Mouse (Mus musculus): Measurements from ENCODE around the gene Sars. TPM values are rescaled to one million over a fixed set of nuclear protein-coding genes. Genes with fewer than 3 reads are reported as not detected.

Sars gene
- polyA plus RNA-seq, 1 experiment from 2014 or later = 196 TPM

- Histone ChIP-seq H3K4me3 (ENCODE audit: low read depth, low read length) (peak overlapping the region; percentile 54), H3K9ac (ENCODE audit: low read length) (peak overlapping the region; percentile 71), H3K4me1 (ENCODE audit: control insufficient read depth, insufficient read depth, low read length) (peaks cover 19% of the 10 kb centered on the region), H3K36me3 (ENCODE audit: control insufficient read depth, insufficient read depth, low read length) (no peaks in the 10 kb centered on the region), H3K27ac (ENCODE audit: low read depth, low read length) (no peak overlapping the region), H3K4me2 (peak overlapping the region; percentile 82), H3K27me3 (ENCODE audit: control insufficient read depth, insufficient read depth, low read length) (no peaks in the 10 kb centered on the region), H3K9me3 (ENCODE audit: control insufficient read depth, low read length) (no peaks in the 10 kb centered on the region)
- 51% methylated on average over 2 of the region's 2 CpGs for WGBS
- no peak for DNase-seq (ENCODE audit: low spot score, missing footprints)
- no peak for ATAC-seq (ENCODE audit: low FRiP score)
Observed at GRCm38 (mm10) chr3:108384425-108384824, 60.6 kb downstream of the Sars start.

GRCm38 (mm10) chr3:108383485-108384354, 61.3 kb downstream of the Sars start, which contains the start of gene Psrc1:
Psrc1 (plus strand) TSS chr3:108383839.
- Histone ChIP-seq H3K4me3 (ENCODE audit: low read depth, low read length) (peak within 1 kb of the TSS; percentile 54), H3K9ac (ENCODE audit: low read length) (peak within 1 kb of the TSS; percentile 71), H3K36me3 (ENCODE audit: control insufficient read depth, insufficient read depth, low read length) (no peaks in the 10 kb centered on the region), H3K9me3 (ENCODE audit: control insufficient read depth, low read length) (no peaks in the 10 kb centered on the region), H3K27me3 (ENCODE audit: control insufficient read depth, insufficient read depth, low read length) (no peaks in the 10 kb centered on the region), H3K27ac (ENCODE audit: low read depth, low read length) (peak within 1 kb of the TSS; percentile 71), H3K4me2 (peak within 1 kb of the TSS; percentile 82), H3K4me1 (ENCODE audit: control insufficient read depth, insufficient read depth, low read length) (peaks cover 19% of the 10 kb centered on the region)
- DNase-seq (ENCODE audit: low spot score, missing footprints) = peak; percentile 98
- 1% methylated on average over 44 of the region's 44 CpGs for WGBS
- ATAC-seq (ENCODE audit: low FRiP score) = peak; percentile 92

GRCm38 (mm10) chr3:108381945-108382875, 62.8 kb downstream of the Sars start:
- Histone ChIP-seq H3K4me3 (ENCODE audit: low read depth, low read length) (peak overlapping the region; percentile 54; the same call in 1 of the 2 replicates), H3K4me1 (ENCODE audit: control insufficient read depth, insufficient read depth, low read length) (peaks cover 19% of the 10 kb centered on the region), H3K36me3 (ENCODE audit: control insufficient read depth, insufficient read depth, low read length) (no peaks in the 10 kb centered on the region)

GRCm38 (mm10) chr3:108380695-108381094, 64.3 kb downstream of the Sars start:
- Histone ChIP-seq H3K27me3 (ENCODE audit: control insufficient read depth, insufficient read depth, low read length) (no peaks in the 10 kb centered on the region), H3K9ac (ENCODE audit: low read length) (no peak overlapping the region), H3K27ac (ENCODE audit: low read depth, low read length) (no peak overlapping the region), H3K4me1 (ENCODE audit: control insufficient read depth, insufficient read depth, low read length) (peaks cover 19% of the 10 kb centered on the region), H3K4me3 (ENCODE audit: low read depth, low read length) (no peak overlapping the region), H3K9me3 (ENCODE audit: control insufficient read depth, low read length) (no peaks in the 10 kb centered on the region), H3K4me2 (no peak overlapping the region), H3K36me3 (ENCODE audit: control insufficient read depth, insufficient read depth, low read length) (no peaks in the 10 kb centered on the region)
- WGBS = 77% methylated on average over 6 of the region's 6 CpGs
- DNase-seq (ENCODE audit: low spot score, missing footprints) (no peak), ATAC-seq (ENCODE audit: low FRiP score) (no peak)

More at GRCm38 (mm10) chr3:108381945-108382875, 62.8 kb downstream of the Sars start:
- no peak overlapping the region for H3K27ac ChIP-seq (ENCODE audit: low read depth, low read length)
- no peaks in the 10 kb centered on the region for H3K9me3 ChIP-seq (ENCODE audit: control insufficient read depth, low read length)
- H3K27me3 ChIP-seq (ENCODE audit: control insufficient read depth, insufficient read depth, low read length) = no peaks in the 10 kb centered on the region
- DNase-seq (ENCODE audit: low spot score, missing footprints) (no peak), ATAC-seq (ENCODE audit: low FRiP score) (no peak)
- H3K4me2 ChIP-seq = no peak overlapping the region
- no peak overlapping the region for H3K9ac ChIP-seq (ENCODE audit: low read length)
- 83% methylated on average over 14 of the region's 14 CpGs for WGBS

- H3K4me2 ChIP-seq = no peak overlapping the region
- H3K27me3 ChIP-seq (ENCODE audit: control insufficient read depth, insufficient read depth, low read length) = no peaks in the 10 kb centered on the region
- WGBS = 80% methylated on average over 7 of the region's 7 CpGs
- no peaks in the 10 kb centered on the region for H3K36me3 ChIP-seq (ENCODE audit: control insufficient read depth, insufficient read depth, low read length)
- H3K4me1 ChIP-seq (ENCODE audit: control insufficient read depth, insufficient read depth, low read length) = peaks cover 9% of the 10 kb centered on the region
- ATAC-seq (ENCODE audit: low FRiP score) (no peak), DNase-seq (ENCODE audit: low spot score, missing footprints) (no peak)
- no peaks in the 10 kb centered on the region for H3K9me3 ChIP-seq (ENCODE audit: control insufficient read depth, low read length)
- no peak overlapping the region for H3K9ac ChIP-seq (ENCODE audit: low read length)
- H3K27ac ChIP-seq (ENCODE audit: low read depth, low read length) = no peak overlapping the region
- no peak overlapping the region for H3K4me3 ChIP-seq (ENCODE audit: low read depth, low read length)
Observed at GRCm38 (mm10) chr3:108378875-108379663, 65.9 kb downstream of the Sars start.

Other genes starting within 250 kb of the Sars start
- 2.3 and 3.0 TPM in 2 replicates for gene Cyb561d1, start 244.0 kb downstream of the Sars start, polyA plus RNA-seq (2014; fragmentation: Nextera tagmentation; extraction: Ambion mirVana)
- gene Atxn7l2, start 234.3 kb downstream of the Sars start, polyA plus RNA-seq (2014; fragmentation: Nextera tagmentation; extraction: Ambion mirVana) = 16.9 and 18.3 TPM in 2 replicates
- gene Sypl2, start 218.6 kb downstream of the Sars start, polyA plus RNA-seq (2014; fragmentation: Nextera tagmentation; extraction: Ambion mirVana) = 0.93 and 1.3 TPM in 2 replicates
- 274 and 295 TPM in 2 replicates for gene Psma5, start 188.3 kb downstream of the Sars start, polyA plus RNA-seq (2014; fragmentation: Nextera tagmentation; extraction: Ambion mirVana)
- gene Sort1, start 161.1 kb downstream of the Sars start, polyA plus RNA-seq (2014; fragmentation: Nextera tagmentation; extraction: Ambion mirVana) = 27.0 and 27.1 TPM in 2 replicates
- 0.12 TPM in 1 of 2 replicates, not detected in the other for gene Mybphl, start 80.3 kb downstream of the Sars start, polyA plus RNA-seq (2014; fragmentation: Nextera tagmentation; extraction: Ambion mirVana)
- 59.3 and 68.1 TPM in 2 replicates for gene Psrc1, start 61.4 kb downstream of the Sars start, polyA plus RNA-seq (2014; fragmentation: Nextera tagmentation; extraction: Ambion mirVana)
- 61.9 and 65.2 TPM in 2 replicates for gene Celsr2, start 29.7 kb downstream of the Sars start, polyA plus RNA-seq (2014; fragmentation: Nextera tagmentation; extraction: Ambion mirVana)
- gene 1700013F07Rik, start 88.9 kb upstream of the Sars start, polyA plus RNA-seq (2014; fragmentation: Nextera tagmentation; extraction: Ambion mirVana) = 0.51 and 0.72 TPM in 2 replicates
- gene 5330417C22Rik, start 91.3 kb upstream of the Sars start, polyA plus RNA-seq (2014; fragmentation: Nextera tagmentation; extraction: Ambion mirVana) = 2.7 and 2.9 TPM in 2 replicates
- gene Tmem167b, start 117.3 kb upstream of the Sars start, polyA plus RNA-seq (2014; fragmentation: Nextera tagmentation; extraction: Ambion mirVana) = 57.2 and 66.8 TPM in 2 replicates
- gene Taf13, start 126.5 kb upstream of the Sars start, polyA plus RNA-seq (2014; fragmentation: Nextera tagmentation; extraction: Ambion mirVana) = 89.4 and 90.8 TPM in 2 replicates
- 50.0 and 52.0 TPM in 2 replicates for gene Wdr47, start 146.1 kb upstream of the Sars start, polyA plus RNA-seq (2014; fragmentation: Nextera tagmentation; extraction: Ambion mirVana)
- gene Clcc1, start 208.7 kb upstream of the Sars start, polyA plus RNA-seq (2014; fragmentation: Nextera tagmentation; extraction: Ambion mirVana) = 64.0 and 76.2 TPM in 2 replicates

All from midbrain, embryonic 11.5 days (tissue).